Mouse (Mus musculus) limb, embryonic 12.5 days (tissue): ENCODE measurements at regions not wholly inside any gene's neighbourhood (a gene's known extent, or its start where the extent isn't known, plus 50 kb on each side); places are given as distances from the start of the nearest gene placed in this dataset.

Experiments used
- ATAC-seq: fragments of 200-750 bp; cut with Nextera tagmentation; 2 replicates; pipeline ENCODE4 v1.8.0; 2017; ENCODE audit warnings: low read depth, moderate TSS enrichment; ENCODE audit not compliant: insufficient number of reproducible peaks, insufficient read depth, low FRiP score, low TSS enrichment
- H3K27ac ChIP-seq: fragments of 300-500 bp; sonication (generic); 2 replicates; pipeline ENCODE4 v1.5.1; 2016; ENCODE audit warnings: mild to moderate bottlenecking, moderate library complexity
- H3K27me3 ChIP-seq: fragments of 300-500 bp; sonication (generic); 2 replicates; pipeline ENCODE4 v1.6.1; 2016; ENCODE audit warnings: mild to moderate bottlenecking, moderate library complexity
- H3K36me3 ChIP-seq: fragments of 300-500 bp; sonication (generic); 2 replicates; pipeline ENCODE4 v1.6.1; 2016; ENCODE audit warnings: mild to moderate bottlenecking, moderate library complexity
- H3K4me1 ChIP-seq: fragments of 300-500 bp; sonication (generic); replicated peaks from 2 replicates; pipeline ENCODE4 v1.6.1; 2016
- H3K4me2 ChIP-seq: fragments of 300-500 bp; sonication (generic); 2 replicates; pipeline ENCODE4 v1.6.1; 2016; ENCODE audit warnings: mild to moderate bottlenecking, moderate library complexity
- H3K4me3 ChIP-seq: fragments of 300-500 bp; sonication (generic); replicated peaks from 2 replicates; pipeline ENCODE4 v1.5.1; 2016; ENCODE audit warnings: mild to moderate bottlenecking
- H3K9ac ChIP-seq: fragments of 300-500 bp; sonication (generic); replicated peaks from 2 replicates; pipeline ENCODE4 v1.6.1; 2016; ENCODE audit warnings: mild to moderate bottlenecking, moderate library complexity
- H3K9me3 ChIP-seq: fragments of 300-500 bp; sonication (generic); 2 replicates; pipeline ENCODE4 v1.6.1; 2016; ENCODE audit warnings: mild to moderate bottlenecking, moderate library complexity
- WGBS: fragments of 180-500 bp; shearing (Covaris S2); methylation state at CpG from one replicate; pipeline ENCODE4 v1.1.7; 2016; 5-methylcytosine and 5-hydroxymethylcytosine counted together

- Histone ChIP-seq H3K36me3 (no peaks in the 10 kb centered on the region), H3K27ac (no peak overlapping the region), H3K4me1 (no peaks in the 10 kb centered on the region), H3K4me3 (no peak overlapping the region), H3K27me3 (no peaks in the 10 kb centered on the region), H3K4me2 (no peak overlapping the region), H3K9ac (no peak overlapping the region), H3K9me3 (no peaks in the 10 kb centered on the region)
- ATAC-seq, result no peak
- WGBS, result 86% methylated on average over 3 of the region's 3 CpGs
Observed at GRCm38 (mm10) chr7:67428388-67428787, 55.7 kb upstream of the Mef2a start.

- H3K4me3 ChIP-seq, result no peak overlapping the region
- H3K9me3 ChIP-seq, result no peaks in the 10 kb centered on the region
- H3K27ac ChIP-seq, result no peak overlapping the region
- H3K36me3 ChIP-seq, result no peaks in the 10 kb centered on the region
- H3K27me3 ChIP-seq, result no peaks in the 10 kb centered on the region
- no peak overlapping the region for H3K9ac ChIP-seq
- no peak for ATAC-seq
- H3K4me2 ChIP-seq, result no peak overlapping the region
- peaks cover 7% of the 10 kb centered on the region for H3K4me1 ChIP-seq
Observed at GRCm38 (mm10) chr7:67426076-67426475, 53.4 kb upstream of the Mef2a start.

- Histone ChIP-seq H3K27ac (no peak overlapping the region), H3K27me3 (no peaks in the 10 kb centered on the region), H3K4me3 (no peak overlapping the region), H3K4me2 (no peak overlapping the region), H3K36me3 (no peaks in the 10 kb centered on the region), H3K9ac (no peak overlapping the region), H3K9me3 (no peaks in the 10 kb centered on the region), H3K4me1 (peaks cover 10% of the 10 kb centered on the region)
- ATAC-seq, result no peak
- WGBS, result 73% methylated on average over 1 of the region's 1 CpGs
Observed at GRCm38 (mm10) chr7:67425581-67425980, 52.9 kb upstream of the Mef2a start.

GRCm38 (mm10) chr7:67424810-67425485 is 52.3 kb upstream of the Mef2a start:
- H3K27me3 ChIP-seq, result no peaks in the 10 kb centered on the region
- no peak for ATAC-seq
- H3K4me3 ChIP-seq, result no peak overlapping the region
- no peak overlapping the region for H3K27ac ChIP-seq
- no peaks in the 10 kb centered on the region for H3K36me3 ChIP-seq
- no peak overlapping the region for H3K4me2 ChIP-seq
- no peaks in the 10 kb centered on the region for H3K9me3 ChIP-seq
- peaks cover 10% of the 10 kb centered on the region for H3K4me1 ChIP-seq
- no peak overlapping the region for H3K9ac ChIP-seq
- whole genome bisulfite sequencing, result 75% methylated on average over 8 of the region's 8 CpGs
